Mouse (Mus musculus) activated CD4-positive, CD25-positive, alpha-beta regulatory T cell, adult 4 months (primary cell): Measurements from ENCODE around the gene Hhipl1. TPM values are rescaled to one million over a fixed set of nuclear protein-coding genes. Genes with fewer than 3 reads are reported as not detected.

Source experiments
- ATAC-seq: one replicate; pipeline ENCODE4 v1.8.0; 2017
- polyA plus RNA-seq, 2 experiments: library from polyadenylated mRNA; unstranded; fragments of 100-300 nt; shearing (Covaris generic); gene quantifications; one replicate each; pipeline ENCODE4 v1.2.1; 2017

Hhipl1 gene
- polyA plus RNA-seq, 2 experiments from 2014 or later: 0.08 TPM; not detected in 1

DNA sequence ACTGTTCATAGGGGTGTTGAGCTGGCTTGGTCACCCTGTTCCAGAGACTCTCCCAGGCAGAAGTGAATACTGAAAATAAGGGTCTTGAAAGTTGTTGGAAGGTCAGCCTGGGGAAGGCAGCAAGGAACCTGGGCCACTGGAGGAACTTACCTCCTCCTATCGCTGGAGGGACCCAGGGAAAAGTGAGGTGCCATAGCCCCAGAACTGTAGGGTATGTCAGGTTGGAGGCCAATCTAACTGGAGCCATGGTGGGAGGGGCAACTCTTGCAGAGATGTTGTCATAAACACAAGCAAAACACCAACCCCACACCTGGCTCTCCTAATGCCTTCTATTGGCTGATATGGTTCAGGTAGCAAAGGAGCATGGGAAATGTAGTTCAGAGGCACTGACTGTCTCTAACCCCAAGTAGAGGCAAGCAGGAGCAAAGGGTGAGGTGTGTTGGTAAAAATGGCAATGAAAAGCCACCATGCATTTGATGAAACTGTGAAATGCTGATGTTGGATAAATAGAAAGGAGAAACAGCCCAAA lies 7.2 kb downstream of the Hhipl1 start:
- no peak for ATAC-seq

DNA sequence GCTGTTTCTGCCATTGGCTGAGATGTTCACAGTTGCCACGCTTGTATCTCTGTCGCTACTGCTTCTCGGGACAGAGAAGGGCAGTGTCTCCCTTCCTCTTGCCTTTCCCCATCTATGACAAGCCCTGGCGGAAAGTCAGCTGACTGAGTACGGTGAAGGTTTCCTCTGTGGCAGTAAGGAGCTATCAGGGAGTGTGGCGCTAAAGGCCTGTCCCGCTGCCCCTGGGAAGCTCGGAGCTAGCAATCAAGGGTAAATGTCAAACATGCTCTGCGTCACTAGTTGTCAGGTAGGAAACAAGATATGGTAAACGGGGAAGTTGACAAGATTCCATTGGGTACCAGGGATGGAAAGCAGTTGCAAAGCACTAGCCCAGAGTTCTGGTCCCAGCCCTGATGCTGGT lies 9.7 kb downstream of the Hhipl1 start:
- ATAC-seq: no peak

DNA sequence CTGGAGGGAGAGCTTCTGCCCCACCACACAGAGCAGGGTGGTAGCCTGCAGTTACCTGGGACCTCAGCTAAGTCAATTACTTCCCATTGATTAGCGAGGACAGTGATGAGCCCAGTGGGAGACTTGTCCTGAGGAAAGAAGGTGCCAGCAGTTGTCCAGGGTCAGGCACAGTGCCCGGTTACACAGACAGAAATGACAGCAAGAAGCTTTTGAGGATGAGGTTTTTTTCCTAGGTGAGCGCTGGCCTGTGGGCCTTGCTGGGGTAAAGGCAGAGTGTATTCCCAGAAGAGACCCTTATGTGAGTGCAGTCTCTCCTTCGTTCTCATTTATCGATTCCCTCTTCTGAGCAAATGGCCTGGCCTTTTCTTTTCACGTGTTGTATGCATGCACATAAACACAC lies 10.6 kb downstream of the Hhipl1 start:
- no peak for ATAC-seq

DNA sequence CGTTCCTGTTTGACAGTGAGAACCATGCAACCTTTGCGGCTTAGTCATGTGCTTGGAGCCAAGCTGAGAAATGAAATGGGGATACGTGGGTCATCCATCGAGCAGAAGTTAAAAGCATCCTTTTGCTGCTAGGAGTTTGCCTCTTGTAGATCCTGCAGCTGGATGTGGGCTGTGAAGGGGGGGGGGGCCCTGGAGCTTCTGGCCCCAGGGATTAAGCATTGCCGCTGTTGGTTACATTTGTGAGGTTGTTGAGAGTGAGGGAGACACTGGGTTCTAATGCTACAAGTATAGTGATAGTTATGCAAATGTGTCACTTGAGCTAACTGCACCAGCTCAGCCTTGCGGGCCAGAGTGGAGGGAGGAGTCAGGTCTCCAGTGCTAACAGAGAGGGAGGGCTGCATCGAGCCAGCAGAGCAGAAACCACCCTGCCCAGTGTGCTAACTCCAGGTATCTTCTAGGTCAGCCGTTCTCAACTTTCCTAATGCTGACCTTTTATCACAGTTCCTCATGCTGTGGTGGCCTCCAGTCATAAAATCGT lies 11.2 kb downstream of the Hhipl1 start:
- ATAC-seq: no peak

DNA sequence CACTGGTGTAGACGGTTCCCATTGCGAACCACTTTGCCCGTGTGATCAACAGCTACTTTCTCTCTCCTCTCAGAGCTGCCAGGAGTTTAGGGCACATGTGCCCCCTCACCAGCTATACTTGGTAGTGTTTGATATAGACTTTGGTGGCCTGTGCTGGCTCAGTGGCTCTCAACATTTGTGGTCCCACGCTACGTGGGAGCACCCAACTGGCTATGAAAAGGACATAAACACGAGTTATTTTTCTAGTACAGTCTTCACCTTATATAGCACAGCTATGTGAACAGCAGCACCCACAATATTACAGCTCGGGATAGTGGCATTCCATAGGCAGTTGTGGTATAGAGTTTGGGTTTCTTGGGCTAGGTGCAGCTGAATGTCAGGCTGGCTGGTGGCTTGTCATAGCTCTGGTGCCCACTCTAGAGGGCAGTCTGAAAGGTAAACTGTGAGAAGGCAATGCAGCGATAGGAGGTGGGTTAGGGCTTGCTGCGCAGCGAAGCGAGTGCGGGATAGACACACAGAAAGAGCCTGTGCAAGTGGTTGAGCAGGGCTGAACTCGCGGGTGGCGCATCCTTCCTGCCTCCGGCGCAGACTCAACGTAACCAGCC lies 11.9 kb downstream of the Hhipl1 start:
- ATAC-seq: no peak

DNA sequence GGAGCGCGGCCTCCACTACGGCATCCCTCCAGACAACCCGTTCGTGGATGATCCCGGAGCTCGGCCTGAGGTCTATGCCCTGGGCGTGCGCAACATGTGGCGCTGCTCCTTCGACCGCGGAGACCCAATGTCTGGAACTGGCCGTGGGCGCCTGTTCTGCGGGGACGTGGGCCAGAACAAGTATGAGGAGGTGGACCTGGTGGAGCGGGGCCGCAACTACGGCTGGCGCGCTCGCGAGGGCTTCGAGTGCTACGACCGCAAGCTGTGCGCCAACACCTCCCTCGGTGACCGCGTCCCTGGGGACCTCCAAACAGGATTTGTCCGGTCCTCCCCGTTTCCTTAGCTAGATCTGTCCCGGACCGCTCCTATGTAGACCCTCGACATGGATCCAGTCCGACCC lies 12.4 kb downstream of the Hhipl1 start:
- ATAC-seq: no peak

DNA sequence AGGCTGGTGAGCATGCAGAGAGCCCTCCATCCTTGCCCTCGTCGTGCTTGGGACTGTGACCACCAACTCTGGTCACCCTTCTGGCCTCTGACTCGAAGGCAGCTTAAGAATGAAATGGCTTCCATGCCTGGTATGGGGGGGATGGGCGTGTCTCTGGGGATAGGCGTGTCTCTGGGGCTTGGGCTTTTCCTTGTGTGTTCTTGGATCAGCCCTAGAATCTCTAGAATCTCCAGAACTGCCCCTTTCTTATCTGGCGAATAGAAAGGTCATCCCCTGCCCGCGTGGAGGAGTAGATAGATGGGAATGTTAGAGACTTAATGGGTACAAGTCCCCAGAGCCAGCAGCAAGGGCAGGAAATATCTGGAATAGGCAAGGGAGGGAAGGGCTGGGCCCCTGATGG lies 14.0 kb downstream of the Hhipl1 start:
- no peak for ATAC-seq

DNA sequence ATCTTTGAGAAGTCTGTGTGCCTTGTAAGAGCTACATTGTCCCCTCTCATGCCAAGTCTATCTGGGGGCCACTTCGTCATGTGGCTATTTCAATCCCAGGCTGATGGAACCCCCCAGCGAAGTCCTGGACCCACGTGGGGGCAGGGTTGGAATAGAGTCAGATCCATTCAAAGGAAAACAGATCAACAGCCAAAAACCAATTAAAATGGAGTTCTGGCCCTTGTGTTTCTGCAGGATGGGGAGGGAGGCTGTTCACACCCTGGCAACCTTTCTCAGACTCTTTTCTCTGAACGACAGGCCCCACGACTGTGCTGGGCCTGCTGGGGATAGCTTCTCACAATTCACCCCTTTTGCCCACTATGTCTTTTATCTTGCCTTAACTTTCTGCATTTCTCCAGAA lies 20.3 kb downstream of the Hhipl1 start:
- ATAC-seq: no peak

DNA sequence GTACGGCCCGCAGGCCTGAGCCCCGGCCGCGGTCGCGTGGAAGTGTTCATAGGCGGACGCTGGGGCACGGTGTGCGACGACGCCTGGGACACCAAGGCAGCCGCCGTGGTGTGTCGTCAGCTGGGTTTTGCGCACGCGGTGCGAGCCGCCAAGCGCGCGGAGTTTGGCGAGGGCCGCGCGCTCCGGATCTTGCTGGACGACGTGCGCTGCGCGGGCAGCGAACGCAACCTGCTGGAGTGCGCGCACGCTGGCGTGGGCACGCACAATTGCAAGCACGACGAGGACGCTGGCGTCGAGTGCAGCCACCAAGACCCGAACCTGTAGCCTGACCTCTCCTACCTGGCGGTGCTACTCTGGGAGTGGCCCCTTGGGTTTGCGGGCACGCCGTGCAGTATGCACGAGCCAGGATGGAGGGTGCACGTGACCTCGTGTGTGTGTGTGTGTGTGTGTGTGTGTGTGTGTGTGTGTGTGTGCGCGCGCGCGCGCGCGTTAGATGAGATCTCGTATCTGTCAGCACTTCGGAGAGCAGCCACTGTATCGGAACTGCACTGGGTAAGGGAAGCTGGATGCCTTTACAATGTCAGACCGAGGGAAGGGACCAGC lies 21.9 kb downstream of the Hhipl1 start:
- no peak for ATAC-seq

DNA sequence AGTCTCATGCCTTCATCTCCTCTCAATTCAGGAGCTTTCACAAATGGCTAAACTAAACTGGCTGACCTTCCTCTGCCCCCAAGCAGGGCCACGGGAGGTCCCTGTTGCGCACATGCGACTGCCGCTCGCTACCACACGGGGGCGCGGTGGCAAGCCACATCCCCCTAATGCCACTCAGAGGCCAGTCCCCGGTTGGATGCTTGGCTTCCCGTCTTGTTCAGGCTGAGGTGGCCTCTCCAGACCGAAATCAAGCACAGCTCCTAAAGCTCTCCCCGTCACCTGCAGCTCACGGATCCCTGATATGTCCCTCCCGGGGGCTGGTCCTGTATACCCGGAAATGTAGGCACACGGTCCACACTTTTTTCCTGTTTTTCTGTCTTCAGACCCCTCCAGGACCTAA lies 27.0 kb downstream of the Hhipl1 start:
- peak; percentile 44 for ATAC-seq

DNA sequence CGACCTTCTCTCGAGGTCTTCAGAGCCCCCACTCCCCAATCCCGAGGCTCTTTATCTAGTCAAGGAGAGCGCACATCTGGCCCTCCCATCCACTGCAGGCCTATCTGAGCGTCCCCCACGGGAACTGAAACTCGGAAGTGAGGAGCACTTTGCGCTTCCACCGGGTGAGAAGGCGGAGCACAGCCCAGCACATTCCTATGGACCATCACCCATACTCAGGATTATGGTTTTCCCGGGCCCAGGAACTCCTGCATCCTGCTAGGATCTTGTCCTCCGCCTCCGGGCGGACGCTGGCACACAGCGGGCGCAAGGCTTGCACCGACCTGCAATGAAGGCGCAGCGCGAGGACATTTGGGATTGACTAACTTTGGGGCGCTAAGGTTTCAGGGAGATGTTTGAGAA lies 27.4 kb downstream of the Hhipl1 start:
- no peak for ATAC-seq

DNA sequence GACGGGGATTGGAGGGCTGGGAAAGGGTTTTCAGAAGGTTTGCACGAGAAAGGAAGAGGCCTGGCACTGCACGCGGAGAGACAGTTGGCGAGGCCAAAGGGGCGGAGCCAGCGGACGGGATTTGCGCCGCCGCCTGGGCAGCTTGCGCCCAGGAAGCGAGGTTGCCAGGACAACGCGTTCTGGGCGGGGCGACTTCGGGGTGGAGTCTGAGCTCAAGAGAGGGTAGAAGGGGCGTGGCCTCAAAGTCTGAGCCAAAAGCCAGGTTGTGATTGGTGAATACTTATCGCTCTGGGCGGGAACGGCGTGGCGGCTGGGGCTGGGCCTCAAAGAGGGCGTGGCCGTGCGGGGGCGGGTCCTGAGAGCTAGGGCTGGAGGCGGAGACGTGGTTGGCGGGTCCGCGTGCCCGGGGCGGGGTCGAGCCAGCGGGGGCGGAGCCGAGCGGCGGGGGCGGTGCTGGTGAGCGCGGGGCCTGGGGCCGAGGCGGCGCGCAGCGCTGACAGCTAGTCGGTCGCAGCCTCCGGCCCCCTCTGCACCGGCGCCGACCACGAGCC lies 27.9 kb downstream of the Hhipl1 start, which contains the start of gene Cyp46a1:
TSS of gene Cyp46a1 (plus strand) at position 487 of the 551 bp plus-strand sequence.
- peak; percentile 95 for ATAC-seq

DNA sequence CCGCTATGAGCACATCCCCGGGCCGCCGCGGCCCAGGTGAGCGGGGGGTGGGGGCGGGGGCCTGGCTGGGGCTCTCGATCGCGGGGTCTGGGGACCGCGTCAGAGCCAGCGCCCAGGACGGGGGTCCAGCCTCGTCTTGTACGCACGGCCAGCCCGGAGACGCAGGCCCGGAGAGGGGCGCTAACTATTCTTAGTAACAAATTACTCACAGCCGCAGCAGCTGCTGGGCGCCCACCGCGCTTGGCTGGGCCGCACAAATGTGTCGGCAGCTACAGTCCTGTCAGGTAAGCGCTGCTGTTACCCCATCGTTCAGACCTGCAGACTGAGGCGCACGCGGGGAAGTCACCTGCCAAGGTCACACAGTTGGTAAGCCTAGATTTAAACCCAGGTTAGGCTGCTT lies 28.5 kb downstream of the Hhipl1 start:
- ATAC-seq: no peak

DNA sequence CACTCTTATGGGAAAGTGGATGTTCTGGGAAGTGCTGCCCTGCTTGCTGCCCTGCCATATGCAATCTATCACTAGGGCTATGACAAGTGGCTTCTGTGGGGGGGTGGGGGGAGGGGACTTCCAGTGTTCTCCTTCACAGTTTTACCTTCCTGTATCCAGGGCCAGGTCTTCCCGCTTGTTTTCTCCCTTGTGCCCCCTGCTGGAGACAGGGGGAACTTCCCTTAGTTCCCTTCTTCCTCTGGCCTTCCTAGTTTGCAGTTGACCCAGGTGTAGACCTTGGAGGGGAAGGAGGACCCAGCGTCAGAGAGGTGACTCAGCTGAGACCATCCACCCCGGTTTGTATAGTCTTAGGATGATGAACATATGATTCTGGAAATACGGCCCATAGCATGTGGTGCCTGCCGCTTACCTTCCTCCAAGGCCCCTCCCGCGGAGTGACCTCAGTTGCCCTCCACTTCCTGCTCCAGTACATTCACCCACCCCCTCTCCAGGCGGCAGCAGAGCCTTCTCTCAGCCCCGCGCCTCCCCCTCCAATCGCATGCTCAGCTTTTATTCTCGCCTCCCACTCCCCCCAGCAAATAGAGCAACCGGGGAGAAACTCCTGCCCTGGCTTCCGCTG lies 32.6 kb downstream of the Hhipl1 start:
- no peak for ATAC-seq

DNA sequence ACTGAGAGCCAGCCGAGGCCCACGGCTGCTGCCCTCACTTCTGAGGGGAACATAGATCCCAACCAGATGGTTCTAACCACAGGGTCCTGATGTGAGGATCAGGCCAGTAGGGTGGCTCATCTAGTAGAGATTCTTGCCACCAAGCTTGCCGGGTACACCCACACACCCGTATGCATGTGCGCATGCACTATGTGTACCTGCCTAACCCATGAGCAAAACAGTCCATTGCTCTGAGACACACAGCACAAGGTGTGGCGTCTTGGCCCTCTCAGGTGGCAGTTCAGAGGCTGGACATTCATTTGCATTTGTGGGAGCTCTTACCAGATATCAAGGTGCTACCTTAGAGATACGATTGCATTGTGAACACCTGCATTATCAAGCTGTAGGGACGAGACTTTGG lies 42.1 kb downstream of the Hhipl1 start:
- no peak for ATAC-seq

DNA sequence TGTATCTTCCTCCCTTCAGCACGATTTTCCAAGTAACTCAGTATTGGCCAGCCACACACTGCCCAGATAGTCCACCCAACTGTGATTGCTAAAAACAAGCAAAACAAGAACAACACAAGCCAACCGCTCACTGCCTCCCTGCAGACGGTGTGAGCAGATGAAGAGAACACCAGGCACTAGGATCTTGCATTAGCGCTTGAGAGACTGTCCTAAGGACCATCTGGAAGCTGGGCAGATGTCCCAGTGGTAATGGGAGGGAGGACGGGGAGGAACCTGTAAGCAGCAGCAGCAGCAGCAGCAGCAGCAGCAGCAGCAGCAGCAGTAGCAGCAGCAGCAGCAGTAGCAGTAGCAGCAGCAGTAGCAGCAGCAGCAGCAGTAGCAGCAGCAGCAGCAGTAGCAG lies 43.0 kb downstream of the Hhipl1 start:
- no peak for ATAC-seq

DNA sequence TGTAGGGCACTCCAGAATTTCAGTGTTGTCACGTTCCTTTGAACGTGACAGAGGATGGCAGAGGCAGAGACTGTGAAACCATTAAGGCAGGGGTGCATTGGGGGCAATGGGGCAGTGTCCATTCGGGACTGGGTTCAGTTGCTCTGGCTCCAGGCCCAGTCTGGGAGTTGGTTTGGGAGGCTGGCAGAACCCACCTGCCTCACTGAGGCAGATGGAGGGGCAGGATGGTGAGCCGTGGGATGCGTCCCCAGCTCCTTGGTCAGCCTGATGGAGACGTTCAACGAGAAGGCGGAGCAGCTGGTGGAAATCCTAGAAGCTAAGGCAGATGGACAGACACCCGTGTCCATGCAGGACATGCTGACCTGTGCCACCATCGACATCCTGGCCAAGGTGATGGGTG lies 44.9 kb downstream of the Hhipl1 start:
- no peak for ATAC-seq

DNA sequence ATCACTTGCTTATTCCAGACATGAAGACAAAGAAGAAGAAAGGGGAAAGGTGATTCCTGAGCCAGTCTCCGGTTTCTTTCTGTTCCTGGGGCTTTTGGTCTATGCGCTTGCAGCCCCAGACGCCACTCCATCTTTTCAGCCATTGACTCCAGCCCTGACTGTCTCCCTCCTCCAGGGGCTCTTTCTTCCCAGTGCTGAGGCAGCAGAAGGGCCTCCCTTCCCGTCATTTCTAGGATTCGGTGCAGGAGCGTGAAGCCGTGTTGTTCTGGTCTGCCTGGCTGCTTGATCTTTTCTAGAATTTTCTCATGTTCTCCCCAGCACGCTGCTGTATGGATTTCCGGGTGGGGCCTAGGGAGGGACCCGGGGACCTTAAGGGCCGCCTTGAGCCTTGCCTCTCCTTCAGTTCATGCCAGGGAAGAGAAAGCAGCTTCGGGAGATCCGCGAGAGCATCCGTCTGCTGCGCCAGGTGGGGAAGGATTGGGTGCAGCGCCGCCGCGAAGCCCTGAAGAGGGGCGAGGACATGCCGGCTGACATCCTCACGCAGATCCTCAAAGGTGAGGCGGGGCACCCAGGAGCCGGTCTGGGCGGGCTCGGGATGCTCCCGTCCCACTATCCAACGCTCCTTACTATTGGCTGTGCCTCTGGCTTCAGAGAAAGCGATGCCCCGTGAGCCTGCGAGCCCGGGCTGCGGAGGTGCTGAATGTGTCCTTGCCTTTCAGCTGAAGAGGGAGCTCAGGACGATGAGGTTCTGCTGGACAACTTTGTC lies 46.5 kb downstream of the Hhipl1 start:
- ATAC-seq: no peak

DNA sequence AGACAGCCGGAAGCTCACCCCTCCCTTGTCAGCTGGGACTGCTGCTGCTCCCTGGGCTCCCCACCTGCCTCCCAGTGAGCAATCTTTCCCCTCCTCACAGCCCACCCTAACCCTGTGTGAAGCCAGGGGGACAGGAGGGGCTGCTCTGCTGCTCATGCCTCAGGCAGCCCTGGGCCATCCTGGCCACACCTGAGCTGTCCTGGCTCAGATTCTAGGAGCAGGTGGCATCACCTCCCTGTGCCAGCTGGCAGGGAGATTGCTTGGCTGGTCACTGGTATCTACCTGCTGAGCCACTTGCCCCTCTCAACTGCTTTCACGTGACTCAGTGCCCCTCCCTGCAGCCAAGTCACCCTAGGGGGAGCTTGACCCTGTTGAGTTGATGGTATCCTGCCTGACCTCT lies 48.2 kb downstream of the Hhipl1 start:
- ATAC-seq: no peak

DNA sequence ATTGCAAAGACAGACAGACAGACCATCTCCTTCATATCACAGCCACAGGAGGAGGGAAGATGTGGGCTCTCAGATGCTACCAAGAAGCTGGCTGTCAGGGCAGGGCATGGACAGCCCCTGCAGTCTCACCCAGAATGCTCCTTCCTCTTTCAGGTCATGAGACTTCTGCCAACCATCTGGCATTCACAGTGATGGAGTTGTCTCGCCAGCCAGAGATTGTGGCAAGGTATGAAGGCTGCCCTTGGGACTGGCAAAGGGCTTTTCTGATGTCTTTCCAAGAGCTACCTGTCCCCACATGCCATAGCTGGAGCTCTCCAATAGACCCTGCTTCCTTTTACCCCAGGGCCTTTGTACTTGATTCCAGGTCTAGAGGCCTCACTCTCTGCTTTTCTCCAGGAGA lies 49.2 kb downstream of the Hhipl1 start:
- no peak for ATAC-seq

DNA sequence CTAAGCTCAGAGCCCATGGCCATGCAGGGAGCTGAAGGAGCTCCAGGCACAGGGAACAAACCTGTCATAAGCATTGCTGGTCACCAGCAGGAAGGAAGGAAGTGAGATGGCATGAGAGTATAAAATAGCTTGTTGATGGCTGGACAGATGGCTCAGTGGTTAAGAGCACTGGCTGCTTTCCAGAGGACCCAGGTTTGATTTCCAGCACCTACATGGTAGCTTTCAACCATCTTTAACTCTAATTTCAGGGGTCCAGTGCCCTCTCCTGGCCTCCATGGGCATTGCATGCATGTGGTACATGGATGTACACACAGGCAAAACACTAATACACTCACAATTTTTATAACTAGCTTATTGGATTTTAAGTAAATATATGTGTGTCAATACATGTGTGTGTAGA lies 49.9 kb downstream of the Hhipl1 start:
- ATAC-seq: no peak

DNA sequence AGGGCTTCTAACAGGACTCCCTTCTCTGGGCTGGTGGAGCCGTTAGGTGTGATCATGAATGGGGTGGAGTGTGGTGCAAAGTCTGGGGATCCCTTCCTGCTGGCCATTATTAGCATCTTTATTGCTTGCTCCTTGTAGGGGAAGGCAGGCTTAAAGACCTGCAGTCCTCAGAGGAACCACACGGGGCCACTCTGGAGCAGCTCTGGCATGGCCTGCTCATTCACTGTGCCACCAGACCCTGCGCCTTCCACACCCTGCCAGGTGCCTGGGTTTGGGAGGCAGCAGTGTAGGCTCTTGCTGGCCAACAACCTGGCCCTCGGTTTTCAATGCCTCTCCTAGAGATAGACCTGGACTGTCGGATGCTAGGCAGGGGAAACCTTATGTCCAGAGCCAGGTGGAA lies 57.7 kb downstream of the Hhipl1 start:
- no peak for ATAC-seq

DNA sequence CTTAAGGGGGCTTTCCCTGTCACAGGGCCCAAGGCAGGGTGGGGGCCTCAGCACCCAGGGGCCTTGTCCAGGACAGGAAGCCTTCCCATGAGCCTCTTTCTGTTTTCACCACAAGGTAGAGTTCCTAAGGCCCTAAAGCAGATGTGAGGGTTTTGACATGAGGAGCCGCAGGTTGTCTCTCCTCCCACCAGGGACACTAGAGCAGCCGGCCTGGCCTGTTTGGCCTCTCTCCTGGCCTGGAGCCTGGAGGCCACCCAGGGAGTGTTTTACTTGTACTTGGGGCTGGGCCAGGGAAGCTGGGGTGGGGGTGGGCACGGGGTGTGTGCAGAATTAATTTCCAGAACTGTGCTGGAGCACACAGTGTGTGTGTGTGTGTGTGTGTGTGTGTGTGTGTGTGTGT lies 59.3 kb downstream of the Hhipl1 start:
- ATAC-seq: no peak
